Mouse (Mus musculus) intestine, postnatal 0 days (tissue): ENCODE data around the gene Tmem121. TPM values are rescaled to one million over a fixed set of nuclear protein-coding genes. Genes with fewer than 3 reads are reported as not detected.

Experiments
- ATAC-seq: fragments of 200-750 bp; cut with Nextera tagmentation; 2 replicates; pipeline ENCODE4 v1.8.0; 2017; ENCODE audit warnings: mild to moderate bottlenecking, moderate TSS enrichment, moderate library complexity
- H3K27ac ChIP-seq: fragments of 300-500 bp; sonication (generic); 2 replicates; pipeline ENCODE4 v1.5.1; 2014; ENCODE audit warnings: mild to moderate bottlenecking, low read depth, low read length, moderate library complexity
- H3K27me3 ChIP-seq: fragments of 300-500 bp; sonication (generic); replicated peaks from 2 replicates; pipeline ENCODE4 v1.6.1; 2014; ENCODE audit warnings: low read length, mixed read lengths; ENCODE audit not compliant: control insufficient read depth, insufficient read depth
- H3K36me3 ChIP-seq: fragments of 300-500 bp; sonication (generic); 2 replicates; pipeline ENCODE4 v1.6.1; 2014; ENCODE audit warnings: mild to moderate bottlenecking, moderate library complexity; ENCODE audit not compliant: control insufficient read depth, insufficient read depth
- H3K4me1 ChIP-seq: fragments of 300-500 bp; sonication (generic); replicated peaks from 2 replicates; pipeline ENCODE4 v1.6.1; 2014; ENCODE audit warnings: antibody characterized with exemption, low read length, mixed read lengths; ENCODE audit not compliant: control insufficient read depth, insufficient read depth
- H3K4me2 ChIP-seq: fragments of 300-500 bp; sonication (generic); replicated peaks from 2 replicates; pipeline ENCODE4 v1.6.1; 2014; ENCODE audit warnings: low read depth, mild to moderate bottlenecking, moderate library complexity
- H3K4me3 ChIP-seq: fragments of 300-500 bp; sonication (generic); 2 replicates; pipeline ENCODE4 v1.5.1; 2014; ENCODE audit warnings: low read depth, low read length
- H3K9ac ChIP-seq: fragments of 300-500 bp; sonication (generic); 2 replicates; pipeline ENCODE4 v1.6.1; 2014; ENCODE audit warnings: mild to moderate bottlenecking, low read depth, low read length
- H3K9me3 ChIP-seq: fragments of 300-500 bp; sonication (generic); 2 replicates; pipeline ENCODE4 v1.6.1; 2016; ENCODE audit warnings: mixed run types; ENCODE audit not compliant: control insufficient read depth
- CTCF ChIP-seq: sonication (generic); IDR thresholded peaks from 2 replicates; pipeline ENCODE4 v1.5.1; 2016; ENCODE audit warnings: low read depth, mild to moderate bottlenecking, control low read depth, antibody characterized with exemption, moderate library complexity
- WGBS: fragments of 180-500 bp; shearing (Covaris S2); extraction: QIAGEN DNeasy Blood & Tissue Kit; methylation state at CpG from one replicate; pipeline ENCODE4 v1.1.7; 2014; 5-methylcytosine and 5-hydroxymethylcytosine counted together
- polyA plus RNA-seq: library from polyadenylated mRNA; unstranded; fragments of >200 nt; fragmentation: Nextera tagmentation; extraction: Ambion mirVana; gene quantifications from 2 replicates; pipeline ENCODE4 v1.2.1, GENCODE M21; 2015

Gene Tmem121
- polyA plus RNA-seq, 1 experiment from 2014 or later = 3.4 TPM

GRCm38 (mm10) chr12:113220447-113220846 lies 34.7 kb downstream of the Tmem121 start:
- Histone ChIP-seq H3K27me3 (0 out of 2 replicates have a peak, but pooled peaks cover 7% of the 10 kb centered on the region), H3K4me3 (no peak overlapping the region), H3K9me3 (no peaks in the 10 kb centered on the region), H3K27ac (no peak overlapping the region), H3K36me3 (no peaks in the 10 kb centered on the region), H3K9ac (no peak overlapping the region), H3K4me1 (no peaks in the 10 kb centered on the region; the same call in 1 of the 2 replicates), H3K4me2 (no peak overlapping the region)
- peak; percentile 82 for TF ChIP-seq CTCF
- 28% methylated on average over 4 of the region's 4 CpGs for WGBS
- 0 out of 2 replicates have a peak, but pooled peaks have one; percentile 15 for ATAC-seq

DNA sequence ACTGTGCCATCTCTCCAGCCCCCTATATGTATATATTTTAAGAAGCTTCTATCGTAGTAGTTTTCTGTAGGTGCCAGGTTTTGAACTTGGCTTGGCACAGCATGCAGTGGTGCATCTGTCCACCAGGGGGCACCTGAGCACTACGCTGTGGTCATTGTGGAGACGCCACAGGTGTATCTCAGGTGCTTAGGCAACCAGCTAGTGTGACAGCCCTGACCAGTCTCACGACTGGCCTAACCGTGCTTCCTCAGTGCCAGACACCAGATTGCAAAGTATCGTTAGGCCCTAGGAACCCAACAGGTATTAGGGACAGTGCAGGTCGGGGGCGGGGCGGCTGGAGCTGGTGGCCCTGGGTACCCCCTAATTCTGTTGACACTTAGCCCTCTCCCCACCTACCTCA lies 35.6 kb downstream of the Tmem121 start:
- TF ChIP-seq CTCF = peak; percentile 69
- no peak for ATAC-seq

DNA sequence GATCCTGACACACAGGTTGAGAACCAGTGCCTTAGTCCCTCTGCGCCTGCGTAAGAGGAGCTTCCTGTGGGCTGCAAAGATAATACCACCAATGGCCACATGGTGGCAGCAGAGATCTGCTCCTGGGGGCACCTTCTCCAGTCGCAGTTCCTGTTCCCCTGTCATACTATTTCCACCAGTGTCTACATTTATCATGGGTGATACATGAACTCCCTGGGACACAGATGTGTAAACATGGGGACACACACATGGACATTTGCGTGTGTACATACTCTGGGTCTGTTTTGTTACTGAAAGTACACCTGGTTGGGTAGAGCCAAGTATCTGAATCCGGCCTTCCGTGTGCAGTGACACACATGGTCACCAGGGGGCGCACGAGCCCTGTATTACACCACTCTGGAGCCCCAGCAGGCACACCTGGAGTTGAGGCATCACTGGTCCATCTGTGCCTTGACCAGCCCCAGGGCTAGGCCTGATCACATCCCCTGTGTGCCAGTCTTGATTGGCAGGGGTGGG lies 36.4 kb downstream of the Tmem121 start:
- peak; percentile 90 for TF ChIP-seq CTCF
- 14% methylated on average over 8 of the region's 8 CpGs for WGBS
- H3K36me3 ChIP-seq = no peaks in the 10 kb centered on the region
- no peak overlapping the region for H3K4me2 ChIP-seq
- peak; percentile 54 for ATAC-seq
- no peak overlapping the region for H3K9ac ChIP-seq
- H3K9me3 ChIP-seq = no peaks in the 10 kb centered on the region
- H3K27ac ChIP-seq = no peak overlapping the region
- H3K4me1 ChIP-seq = no peaks in the 10 kb centered on the region; the same call in 1 of the 2 replicates
- no peak overlapping the region for H3K4me3 ChIP-seq
- H3K27me3 ChIP-seq = 0 out of 2 replicates have a peak, but pooled peaks cover 6% of the 10 kb centered on the region

More for the DNA sequence above, 35.6 kb downstream of the Tmem121 start:
- H3K27me3 ChIP-seq = 0 out of 2 replicates have a peak, but pooled peaks cover 7% of the 10 kb centered on the region
- no peak overlapping the region for H3K27ac ChIP-seq
- no peaks in the 10 kb centered on the region for H3K9me3 ChIP-seq
- no peak overlapping the region for H3K4me3 ChIP-seq
- WGBS = 70% methylated on average over 9 of the region's 9 CpGs
- no peak overlapping the region for H3K9ac ChIP-seq
- H3K4me2 ChIP-seq = no peak overlapping the region
- H3K4me1 ChIP-seq = no peaks in the 10 kb centered on the region; the same call in 1 of the 2 replicates
- H3K36me3 ChIP-seq = no peaks in the 10 kb centered on the region

- Histone ChIP-seq H3K36me3 (no peaks in the 10 kb centered on the region), H3K4me1 (no peaks in the 10 kb centered on the region; the same call in 1 of the 2 replicates), H3K9me3 (no peaks in the 10 kb centered on the region), H3K27ac (no peak overlapping the region), H3K4me2 (no peak overlapping the region), H3K27me3 (no peaks in the 10 kb centered on the region), H3K9ac (no peak overlapping the region), H3K4me3 (no peak overlapping the region)
- 35% methylated on average over 6 of the region's 6 CpGs for WGBS
- 0 out of 2 replicates have a peak, but pooled peaks have one; percentile 15 for ATAC-seq
- TF ChIP-seq CTCF = peak; percentile 74
Observed at GRCm38 (mm10) chr12:113222748-113223147, 37.0 kb downstream of the Tmem121 start.

DNA sequence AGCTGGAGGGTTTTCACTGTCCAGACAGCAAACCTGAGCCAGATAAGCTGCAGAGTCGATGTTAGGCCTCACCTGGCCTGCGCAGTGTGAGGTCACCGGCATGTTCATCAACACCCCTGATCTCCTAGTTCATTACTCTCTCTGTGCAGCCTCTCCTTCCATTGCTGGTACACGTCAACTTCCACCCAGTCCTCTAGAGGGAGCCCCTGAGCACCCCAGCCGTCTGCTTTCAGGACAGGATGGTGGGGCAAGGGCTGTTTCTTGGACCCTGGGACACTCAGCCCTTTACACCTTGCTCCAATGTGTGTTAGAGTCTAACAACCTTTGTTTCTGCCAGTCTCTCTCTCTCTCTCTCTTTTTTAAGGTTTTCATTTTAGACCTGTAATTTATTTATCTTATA lies 38.5 kb downstream of the Tmem121 start:
- Histone ChIP-seq H3K4me3 (no peak overlapping the region), H3K4me1 (no peaks in the 10 kb centered on the region; the same call in 1 of the 2 replicates), H3K4me2 (no peak overlapping the region), H3K27me3 (no peaks in the 10 kb centered on the region), H3K36me3 (no peaks in the 10 kb centered on the region), H3K9me3 (no peaks in the 10 kb centered on the region), H3K9ac (no peak overlapping the region), H3K27ac (no peak overlapping the region)
- 58% methylated on average over 5 of the region's 5 CpGs for WGBS
- no peak for ATAC-seq
- TF ChIP-seq CTCF = peak; percentile 66

DNA sequence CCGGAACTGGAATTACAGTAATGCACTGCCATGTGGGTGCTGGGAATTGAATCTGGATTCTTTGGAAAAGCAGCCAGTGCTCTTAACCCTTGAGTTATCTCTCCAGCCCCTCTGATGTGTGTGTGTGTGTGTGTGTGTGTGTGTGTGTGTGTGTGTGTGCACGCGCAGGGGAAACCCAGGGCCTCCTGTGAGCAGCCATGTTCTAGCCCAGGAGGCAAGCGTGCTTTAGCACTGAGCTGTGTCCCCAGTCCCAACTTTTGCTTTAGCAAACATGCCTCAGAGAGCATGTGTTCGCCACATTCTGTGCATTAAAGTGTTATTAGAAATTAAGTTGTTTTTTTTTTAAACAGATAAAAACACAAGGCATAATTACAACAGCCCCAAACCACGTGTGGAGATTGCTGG lies 39.0 kb downstream of the Tmem121 start:
- Histone ChIP-seq H3K27me3 (no peaks in the 10 kb centered on the region), H3K36me3 (no peaks in the 10 kb centered on the region), H3K9me3 (no peaks in the 10 kb centered on the region), H3K27ac (no peak overlapping the region), H3K4me1 (no peaks in the 10 kb centered on the region; the same call in 1 of the 2 replicates), H3K9ac (no peak overlapping the region), H3K4me2 (no peak overlapping the region), H3K4me3 (no peak overlapping the region)
- ATAC-seq = no peak
- no peak for TF ChIP-seq CTCF
- WGBS = 90% methylated on average over 6 of the region's 6 CpGs
